Mouse (Mus musculus): ENCODE measurements around the gene Klc1. TPM values are rescaled to one million over a fixed set of nuclear protein-coding genes. Genes with fewer than 3 reads are reported as not detected.
"Not testable (repeated sequence)": the region's sequence is repeated elsewhere in the genome, so short reads cannot be mapped to it uniquely, and the experiment has no call there.

Gene Klc1
- polyA plus RNA-seq (2012; ENCODE audit: insufficient read depth, insufficient read length, missing spikeins), result 70.9 and 71.7 TPM in 2 replicates

- TF ChIP-seq CTCF (IDR thresholded peaks at IDR 0.05; ENCODE audit: low read depth, low read length), result no peak
- TF ChIP-seq POLR2A (IDR thresholded peaks at IDR 0.05; ENCODE audit: borderline replicate concordance, low read depth, low read length), result peak; percentile 66; the same call in 1 of the 2 replicates
- H3K4me1 ChIP-seq (ENCODE audit: control insufficient read depth, insufficient read depth, low read length), result peaks cover 34% of the 10 kb centered on the region
These were observed at the start of gene Klc1 for GRCm38 (mm10) chr12:111758381-111759175. TSS of gene Klc1 (plus strand) at chr12:111758849.

GRCm38 (mm10) chr12:111710091-111710490, 48.6 kb upstream of the Klc1 start:
- Histone ChIP-seq H3K4me3 (ENCODE audit: insufficient read depth, low read length) (no peak overlapping the region), H3K27ac (ENCODE audit: insufficient read depth, low read depth, low read length) (no peak overlapping the region), H3K4me1 (ENCODE audit: control insufficient read depth, insufficient read depth, low read length) (peaks cover 13% of the 10 kb centered on the region)
- TF ChIP-seq POLR2A (IDR thresholded peaks at IDR 0.05; ENCODE audit: borderline replicate concordance, low read depth, low read length) (no peak), CTCF (IDR thresholded peaks at IDR 0.05; ENCODE audit: low read depth, low read length) (no peak)

More at GRCm38 (mm10) chr12:111758381-111759175, at the start of gene Klc1:
- peak within 1 kb of the TSS; percentile 57 for H3K27ac ChIP-seq (ENCODE audit: insufficient read depth, low read depth, low read length)
- peak within 1 kb of the TSS; percentile 92 for H3K4me3 ChIP-seq (ENCODE audit: insufficient read depth, low read length)

GRCm38 (mm10) chr12:111712476-111712875, 46.2 kb upstream of the Klc1 start:
- TF ChIP-seq CTCF (IDR thresholded peaks at IDR 0.05; ENCODE audit: low read depth, low read length) (no peak), POLR2A (IDR thresholded peaks at IDR 0.05; ENCODE audit: borderline replicate concordance, low read depth, low read length) (no peak)
- peak overlapping the region; percentile 43; the same call in 1 of the 2 replicates for H3K27ac ChIP-seq (ENCODE audit: insufficient read depth, low read depth, low read length)
- H3K4me3 ChIP-seq (ENCODE audit: insufficient read depth, low read length), result peak overlapping the region; percentile 99
- peaks cover 13% of the 10 kb centered on the region for H3K4me1 ChIP-seq (ENCODE audit: control insufficient read depth, insufficient read depth, low read length)

DNA sequence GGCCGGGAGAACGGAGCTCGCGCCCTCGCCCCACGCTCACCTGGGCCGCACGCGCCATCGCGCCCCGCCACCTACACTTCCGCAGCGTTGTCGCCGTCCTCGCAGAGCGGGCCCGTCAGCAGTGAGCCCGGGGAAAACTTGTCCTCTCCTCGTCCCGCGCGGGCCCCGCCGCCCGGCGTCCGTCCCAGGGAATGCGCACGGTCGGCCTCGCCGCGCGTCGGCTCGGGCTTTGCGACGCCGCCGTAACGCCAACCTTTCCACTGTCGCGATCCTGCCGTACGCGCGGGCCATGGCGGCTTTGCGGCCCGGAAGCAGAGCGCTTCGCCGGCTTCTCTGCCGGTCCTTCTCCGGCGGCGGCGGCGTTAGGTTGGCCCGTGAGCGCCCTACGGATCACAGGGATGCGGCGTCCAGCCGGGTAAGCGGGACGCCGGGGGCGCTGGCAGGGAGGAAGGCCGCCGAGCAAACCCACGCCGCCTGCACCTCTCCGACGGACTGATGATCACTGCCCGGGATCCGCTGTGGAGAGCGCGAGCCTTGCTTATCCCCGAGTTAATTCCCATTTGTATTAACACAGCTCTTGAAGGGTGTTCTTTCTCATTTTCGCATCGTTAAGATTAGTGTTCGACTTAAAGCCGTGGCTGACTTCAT, 45.5 kb upstream of the Klc1 start, which contains the start of the genes Bag5 and Apopt1:
Gene Bag5 (minus strand): TSS at position 254 of the 648 bp plus-strand sequence.
Gene Apopt1 (plus strand): TSS at position 258 of the 648 bp plus-strand sequence.
- no peak for TF ChIP-seq POLR2A (IDR thresholded peaks at IDR 0.05; ENCODE audit: borderline replicate concordance, low read depth, low read length)
- no peak for TF ChIP-seq CTCF (IDR thresholded peaks at IDR 0.05; ENCODE audit: low read depth, low read length)
- Histone ChIP-seq H3K4me1 (ENCODE audit: control insufficient read depth, insufficient read depth, low read length) (peaks cover 13% of the 10 kb centered on the region), H3K27ac (ENCODE audit: insufficient read depth, low read depth, low read length) (peak within 1 kb of the TSS; percentile 50), H3K4me3 (ENCODE audit: insufficient read depth, low read length) (peak within 1 kb of the TSS; percentile 99)

DNA sequence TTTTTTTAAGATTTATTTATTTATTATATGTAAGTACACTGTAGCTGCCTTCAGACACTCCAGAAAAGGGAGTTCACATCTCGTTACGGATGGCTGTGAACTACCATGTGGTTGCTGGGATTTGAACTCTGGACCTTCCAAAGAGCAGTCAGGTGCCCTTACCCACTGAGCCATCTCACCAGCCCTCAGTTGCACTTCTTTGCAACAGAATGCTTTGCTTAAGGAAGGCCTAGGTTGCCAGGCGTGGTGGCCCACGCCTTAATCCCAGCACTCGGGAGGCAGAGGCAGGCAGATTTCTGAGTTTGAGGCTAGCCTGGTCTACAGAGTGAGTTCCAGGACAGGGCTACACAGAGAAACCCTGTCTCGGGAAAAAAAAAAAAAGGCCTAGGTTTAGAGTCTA, 44.8 kb upstream of the Klc1 start:
- Histone ChIP-seq H3K4me3 (ENCODE audit: insufficient read depth, low read length) (peak overlapping the region; percentile 99), H3K4me1 (ENCODE audit: control insufficient read depth, insufficient read depth, low read length) (peaks cover 13% of the 10 kb centered on the region)
- H3K27ac ChIP-seq (ENCODE audit: insufficient read depth, low read depth, low read length), result not testable (repeated sequence)

- H3K4me3 ChIP-seq (ENCODE audit: insufficient read depth, low read length), result no peak overlapping the region
- TF ChIP-seq POLR2A (IDR thresholded peaks at IDR 0.05; ENCODE audit: borderline replicate concordance, low read depth, low read length) (no peak), CTCF (IDR thresholded peaks at IDR 0.05; ENCODE audit: low read depth, low read length) (no peak)
- no peak overlapping the region for H3K27ac ChIP-seq (ENCODE audit: insufficient read depth, low read depth, low read length)
- H3K4me1 ChIP-seq (ENCODE audit: control insufficient read depth, insufficient read depth, low read length), result peaks cover 12% of the 10 kb centered on the region
These were observed 42.1 kb upstream of the Klc1 start for GRCm38 (mm10) chr12:111716505-111716904.

- H3K4me1 ChIP-seq (ENCODE audit: control insufficient read depth, insufficient read depth, low read length), result peaks cover 7% of the 10 kb centered on the region
- no peak overlapping the region for H3K27ac ChIP-seq (ENCODE audit: insufficient read depth, low read depth, low read length)
- TF ChIP-seq CTCF (IDR thresholded peaks at IDR 0.05; ENCODE audit: low read depth, low read length) (no peak), POLR2A (IDR thresholded peaks at IDR 0.05; ENCODE audit: borderline replicate concordance, low read depth, low read length) (no peak)
- no peak overlapping the region for H3K4me3 ChIP-seq (ENCODE audit: insufficient read depth, low read length)
These were observed 40.0 kb upstream of the Klc1 start for GRCm38 (mm10) chr12:111718656-111719055.

- Histone ChIP-seq H3K4me3 (ENCODE audit: insufficient read depth, low read length) (no peak overlapping the region), H3K4me1 (ENCODE audit: control insufficient read depth, insufficient read depth, low read length) (no peaks in the 10 kb centered on the region; the same call in 1 of the 2 replicates), H3K27ac (ENCODE audit: insufficient read depth, low read depth, low read length) (no peak overlapping the region)
- TF ChIP-seq POLR2A (IDR thresholded peaks at IDR 0.05; ENCODE audit: borderline replicate concordance, low read depth, low read length) (no peak), CTCF (IDR thresholded peaks at IDR 0.05; ENCODE audit: low read depth, low read length) (no peak)
These were observed 38.4 kb upstream of the Klc1 start for GRCm38 (mm10) chr12:111720222-111720621.

DNA sequence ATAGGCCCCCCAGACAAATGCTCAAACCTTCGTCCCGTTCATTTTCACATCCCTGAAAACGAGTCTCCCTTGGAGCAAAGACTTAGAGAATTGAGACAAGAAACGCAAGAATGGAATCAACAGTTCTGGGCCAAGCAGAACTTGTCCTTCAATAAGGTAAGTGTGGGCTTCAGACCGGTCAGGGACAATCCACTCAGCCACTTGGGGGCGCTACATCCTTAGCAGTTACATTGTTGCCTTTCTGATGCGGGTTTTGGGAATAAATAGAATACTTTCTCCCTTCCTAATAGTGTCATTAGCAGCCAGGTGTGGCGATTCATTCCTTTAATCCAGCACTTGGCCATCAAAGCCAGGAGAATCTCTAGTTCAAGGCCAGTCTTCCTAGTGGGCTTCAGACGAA, 36.0 kb upstream of the Klc1 start:
- TF ChIP-seq CTCF (IDR thresholded peaks at IDR 0.05; ENCODE audit: low read depth, low read length) (peak; percentile 32; the same call in 1 of the 2 replicates), POLR2A (IDR thresholded peaks at IDR 0.05; ENCODE audit: borderline replicate concordance, low read depth, low read length) (no peak)
- no peak overlapping the region for H3K4me3 ChIP-seq (ENCODE audit: insufficient read depth, low read length)
- no peak overlapping the region for H3K27ac ChIP-seq (ENCODE audit: insufficient read depth, low read depth, low read length)
- peaks cover 7% of the 10 kb centered on the region for H3K4me1 ChIP-seq (ENCODE audit: control insufficient read depth, insufficient read depth, low read length)

Measured in bone marrow macrophage, adult 2 months (primary cell).